Mouse (Mus musculus): ENCODE data around the gene Dtd1. TPM values are rescaled to one million over a fixed set of nuclear protein-coding genes. Genes with fewer than 3 reads are reported as not detected.

Dtd1 gene
- total RNA-seq, 2 experiments from 2014 or later: 54.8 to 55.5 TPM

- no peak for DNase-seq (ENCODE audit: low spot score in 2 of 2)
These were observed 110.0 kb downstream of the Dtd1 start for GRCm38 (mm10) chr2:144709704-144710103.

GRCm38 (mm10) chr2:144714596-144714995 lies 114.9 kb downstream of the Dtd1 start:
- DNase-seq (ENCODE audit: low spot score in 2 of 2): no peak

GRCm38 (mm10) chr2:144715211-144715768 lies 115.6 kb downstream of the Dtd1 start:
- no peak for DNase-seq (ENCODE audit: low spot score in 2 of 2)

- no peak for DNase-seq (ENCODE audit: low spot score in 2 of 2)
These were observed 116.6 kb downstream of the Dtd1 start for GRCm38 (mm10) chr2:144716248-144716647.

- DNase-seq (ENCODE audit: low spot score in 2 of 2): no peak
These were observed 118.6 kb downstream of the Dtd1 start for GRCm38 (mm10) chr2:144718273-144718672.

- DNase-seq (ENCODE audit: low spot score in 2 of 2): no peak
These were observed 119.6 kb downstream of the Dtd1 start for GRCm38 (mm10) chr2:144719294-144719693.

- DNase-seq (ENCODE audit: low spot score in 2 of 2): no peak
These were observed 120.0 kb downstream of the Dtd1 start for GRCm38 (mm10) chr2:144719718-144720117.

- DNase-seq (ENCODE audit: low spot score in 2 of 2): no peak
These were observed 120.8 kb downstream of the Dtd1 start for GRCm38 (mm10) chr2:144720407-144720959.

GRCm38 (mm10) chr2:144724679-144725078 lies 125.0 kb downstream of the Dtd1 start:
- DNase-seq (ENCODE audit: low spot score in 2 of 2): no peak

- no peak for DNase-seq (ENCODE audit: low spot score in 2 of 2)
These were observed 127.4 kb downstream of the Dtd1 start for GRCm38 (mm10) chr2:144727136-144727535.

GRCm38 (mm10) chr2:144729776-144730175 lies 130.1 kb downstream of the Dtd1 start:
- no peak for DNase-seq (ENCODE audit: low spot score in 2 of 2)

GRCm38 (mm10) chr2:144738161-144738560 lies 138.5 kb downstream of the Dtd1 start:
- no peak for DNase-seq (ENCODE audit: low spot score in 2 of 2)

GRCm38 (mm10) chr2:144738576-144738975 lies 138.9 kb downstream of the Dtd1 start:
- DNase-seq (ENCODE audit: low spot score in 2 of 2): no peak

- no peak for DNase-seq (ENCODE audit: low spot score in 2 of 2)
These were observed 140.9 kb downstream of the Dtd1 start for GRCm38 (mm10) chr2:144740577-144740997.

- no peak for DNase-seq (ENCODE audit: low spot score in 2 of 2)
These were observed 142.3 kb downstream of the Dtd1 start for GRCm38 (mm10) chr2:144741973-144742372.

GRCm38 (mm10) chr2:144743316-144743715 lies 143.6 kb downstream of the Dtd1 start:
- DNase-seq (ENCODE audit: low spot score in 2 of 2): no peak

- no peak for DNase-seq (ENCODE audit: low spot score in 2 of 2)
These were observed 145.6 kb downstream of the Dtd1 start for GRCm38 (mm10) chr2:144745266-144745665.

- no peak for DNase-seq (ENCODE audit: low spot score in 2 of 2)
These were observed 146.5 kb downstream of the Dtd1 start for GRCm38 (mm10) chr2:144746046-144746783.

GRCm38 (mm10) chr2:144753604-144754003 lies 153.9 kb downstream of the Dtd1 start:
- DNase-seq (ENCODE audit: low spot score in 2 of 2): no peak

GRCm38 (mm10) chr2:144755016-144755415 lies 155.3 kb downstream of the Dtd1 start:
- DNase-seq (ENCODE audit: low spot score in 2 of 2): peak in 1 of 2 experiments; percentile 20

- no peak for DNase-seq (ENCODE audit: low spot score in 2 of 2)
These were observed 161.0 kb downstream of the Dtd1 start for GRCm38 (mm10) chr2:144760666-144761065.

GRCm38 (mm10) chr2:144763706-144764105 lies 164.0 kb downstream of the Dtd1 start:
- DNase-seq (ENCODE audit: low spot score in 2 of 2): no peak
